Mouse (Mus musculus): ENCODE measurements around the gene Rab11fip4. TPM values are rescaled to one million over a fixed set of nuclear protein-coding genes. Genes with fewer than 3 reads are reported as not detected.

Rab11fip4 gene
- total and polyA plus RNA-seq, 2 experiments from 2014 or later, result 21.7 to 80.9 TPM

- Histone ChIP-seq H3K36me3 (ENCODE audit: insufficient read depth) (no peaks in the 10 kb centered on the region), H3K27ac (ENCODE audit: low read depth, low read length) (no peak overlapping the region), H3K9ac (no peak overlapping the region), H3K27me3 (ENCODE audit: insufficient read depth, low read length) (0 out of 2 replicates have a peak, but pooled peaks cover 5% of the 10 kb centered on the region), H3K9me3 (ENCODE audit: low read length) (no peaks in the 10 kb centered on the region), H3K4me3 (ENCODE audit: low read depth, low read length) (no peak overlapping the region), H3K4me2 (ENCODE audit: low read depth) (no peak overlapping the region), H3K4me1 (ENCODE audit: insufficient read depth) (peaks cover 26% of the 10 kb centered on the region)
- 56% methylated on average over 14 of the region's 14 CpGs for WGBS
- ATAC-seq, result no peak
- peak; percentile 44 for TF ChIP-seq CTCF (IDR thresholded peaks at IDR 0.05; ENCODE audit: low read depth)
- peak; percentile 25 for DNase-seq
These were observed 1.5 kb upstream of the Rab11fip4 start for GRCm38 (mm10) chr11:79589317-79590075.

- no peaks in the 10 kb centered on the region for H3K36me3 ChIP-seq (ENCODE audit: insufficient read depth)
- H3K9me3 ChIP-seq (ENCODE audit: low read length), result no peaks in the 10 kb centered on the region
- H3K27me3 ChIP-seq (ENCODE audit: insufficient read depth, low read length), result 0 out of 2 replicates have a peak, but pooled peaks cover 5% of the 10 kb centered on the region
- H3K27ac ChIP-seq (ENCODE audit: low read depth, low read length), result peak overlapping the region; percentile 86
- peak overlapping the region; percentile 76 for H3K4me3 ChIP-seq (ENCODE audit: low read depth, low read length)
- peak; percentile 50 for ATAC-seq
- peak overlapping the region; percentile 77 for H3K4me2 ChIP-seq (ENCODE audit: low read depth)
- WGBS, result 7% methylated on average over 5 of the region's 5 CpGs
- peak overlapping the region; percentile 94 for H3K9ac ChIP-seq
- peak; percentile 74 for DNase-seq
- TF ChIP-seq CTCF (IDR thresholded peaks at IDR 0.05; ENCODE audit: low read depth), result no peak
- H3K4me1 ChIP-seq (ENCODE audit: insufficient read depth), result peaks cover 26% of the 10 kb centered on the region
These were observed 571 bp downstream of the Rab11fip4 start for GRCm38 (mm10) chr11:79591591-79591975.

GRCm38 (mm10) chr11:79593495-79593894 lies 2.5 kb downstream of the Rab11fip4 start:
- no peaks in the 10 kb centered on the region for H3K9me3 ChIP-seq (ENCODE audit: low read length)
- peaks cover 26% of the 10 kb centered on the region for H3K4me1 ChIP-seq (ENCODE audit: insufficient read depth)
- no peak overlapping the region for H3K4me3 ChIP-seq (ENCODE audit: low read depth, low read length)
- no peak for ATAC-seq
- no peak for TF ChIP-seq CTCF (IDR thresholded peaks at IDR 0.05; ENCODE audit: low read depth)
- H3K36me3 ChIP-seq (ENCODE audit: insufficient read depth), result no peaks in the 10 kb centered on the region
- no peak for DNase-seq
- H3K9ac ChIP-seq, result no peak overlapping the region
- 0 out of 2 replicates have a peak, but pooled peaks cover 5% of the 10 kb centered on the region for H3K27me3 ChIP-seq (ENCODE audit: insufficient read depth, low read length)
- no peak overlapping the region for H3K27ac ChIP-seq (ENCODE audit: low read depth, low read length)
- WGBS, result 30% methylated on average over 11 of the region's 11 CpGs
- H3K4me2 ChIP-seq (ENCODE audit: low read depth), result peak overlapping the region; percentile 77

GRCm38 (mm10) chr11:79610454-79610853 lies 19.4 kb downstream of the Rab11fip4 start:
- Histone ChIP-seq H3K4me1 (ENCODE audit: insufficient read depth) (peaks cover 6% of the 10 kb centered on the region; the same call in 1 of the 2 replicates), H3K9ac (0 out of 2 replicates have a peak overlapping the region, but pooled peaks have one; percentile 28), H3K27ac (ENCODE audit: low read depth, low read length) (no peak overlapping the region), H3K4me2 (ENCODE audit: low read depth) (no peak overlapping the region), H3K4me3 (ENCODE audit: low read depth, low read length) (no peak overlapping the region), H3K27me3 (ENCODE audit: insufficient read depth, low read length) (no peaks in the 10 kb centered on the region), H3K36me3 (ENCODE audit: insufficient read depth) (0 out of 2 replicates have a peak, but pooled peaks cover 4% of the 10 kb centered on the region), H3K9me3 (ENCODE audit: low read length) (no peaks in the 10 kb centered on the region)
- DNase-seq, result no peak
- ATAC-seq, result no peak
- TF ChIP-seq CTCF (IDR thresholded peaks at IDR 0.05; ENCODE audit: low read depth), result no peak
- WGBS, result 38% methylated on average over 2 of the region's 2 CpGs

- DNase-seq (peak; percentile 64), ATAC-seq (peak; percentile 83)
- no peak overlapping the region for H3K4me3 ChIP-seq (ENCODE audit: low read depth, low read length)
- 0 out of 2 replicates have a peak overlapping the region, but pooled peaks have one; percentile 28 for H3K9ac ChIP-seq
- no peak for TF ChIP-seq CTCF (IDR thresholded peaks at IDR 0.05; ENCODE audit: low read depth)
- H3K9me3 ChIP-seq (ENCODE audit: low read length), result no peaks in the 10 kb centered on the region
- H3K27ac ChIP-seq (ENCODE audit: low read depth, low read length), result 0 out of 2 replicates have a peak overlapping the region, but pooled peaks have one; percentile 29
- H3K27me3 ChIP-seq (ENCODE audit: insufficient read depth, low read length), result no peaks in the 10 kb centered on the region
- peaks cover 6% of the 10 kb centered on the region; the same call in 1 of the 2 replicates for H3K4me1 ChIP-seq (ENCODE audit: insufficient read depth)
- H3K36me3 ChIP-seq (ENCODE audit: insufficient read depth), result 0 out of 2 replicates have a peak, but pooled peaks cover 4% of the 10 kb centered on the region
- no peak overlapping the region for H3K4me2 ChIP-seq (ENCODE audit: low read depth)
- 15% methylated on average over 13 of the region's 13 CpGs for WGBS
These were observed 20.1 kb downstream of the Rab11fip4 start for GRCm38 (mm10) chr11:79611011-79611666.

- Histone ChIP-seq H3K36me3 (ENCODE audit: insufficient read depth) (0 out of 2 replicates have a peak, but pooled peaks cover 3% of the 10 kb centered on the region), H3K4me3 (ENCODE audit: low read depth, low read length) (no peak overlapping the region), H3K4me1 (ENCODE audit: insufficient read depth) (peaks cover 6% of the 10 kb centered on the region; the same call in 1 of the 2 replicates), H3K9ac (no peak overlapping the region), H3K4me2 (ENCODE audit: low read depth) (no peak overlapping the region), H3K9me3 (ENCODE audit: low read length) (no peaks in the 10 kb centered on the region), H3K27me3 (ENCODE audit: insufficient read depth, low read length) (no peaks in the 10 kb centered on the region), H3K27ac (ENCODE audit: low read depth, low read length) (no peak overlapping the region)
- WGBS, result 26% methylated on average over 1 of the region's 1 CpGs
- DNase-seq (no peak), ATAC-seq (no peak)
- no peak for TF ChIP-seq CTCF (IDR thresholded peaks at IDR 0.05; ENCODE audit: low read depth)
These were observed 21.1 kb downstream of the Rab11fip4 start for GRCm38 (mm10) chr11:79612046-79612600.
